Mouse (Mus musculus): Measurements from ENCODE around the gene Eif4g2. TPM values are rescaled to one million over a fixed set of nuclear protein-coding genes. Genes with fewer than 3 reads are reported as not detected.
A peak's percentile ranks its signal among the peaks of the same experiment; 100 is the strongest.

The Eif4g2 gene
- polyA plus RNA-seq, 1 experiment from 2014 or later: 726 TPM

- H3K9me3 ChIP-seq: no peaks in the 10 kb centered on the region
- H3K9ac ChIP-seq: no peak overlapping the region
- no peak overlapping the region for H3K4me2 ChIP-seq (replicated peaks)
- no peaks in the 10 kb centered on the region for H3K4me1 ChIP-seq (replicated peaks)
- H3K27me3 ChIP-seq (replicated peaks): no peaks in the 10 kb centered on the region
- ATAC-seq: no peak
- H3K36me3 ChIP-seq: peaks cover 4% of the 10 kb centered on the region
- WGBS: 93% methylated on average over 1 of the region's 1 CpGs
- H3K27ac ChIP-seq: no peak overlapping the region
- no peak overlapping the region for H3K4me3 ChIP-seq (replicated peaks)
These were observed 19.9 kb downstream of the Eif4g2 start for GRCm38 (mm10) chr7:111062971-111063370.

- no peak for ATAC-seq
- Histone ChIP-seq H3K9ac (no peak overlapping the region), H3K9me3 (no peaks in the 10 kb centered on the region), H3K4me3 (replicated peaks) (no peak overlapping the region), H3K27ac (no peak overlapping the region), H3K4me1 (replicated peaks) (no peaks in the 10 kb centered on the region), H3K36me3 (peaks cover 14% of the 10 kb centered on the region), H3K4me2 (replicated peaks) (no peak overlapping the region), H3K27me3 (replicated peaks) (no peaks in the 10 kb centered on the region)
- 71% methylated on average over 5 of the region's 5 CpGs for WGBS
These were observed 23.3 kb downstream of the Eif4g2 start for GRCm38 (mm10) chr7:111059527-111059926.

- Histone ChIP-seq H3K27me3 (replicated peaks) (no peaks in the 10 kb centered on the region), H3K36me3 (peaks cover 30% of the 10 kb centered on the region), H3K27ac (no peak overlapping the region), H3K4me3 (replicated peaks) (no peak overlapping the region), H3K9me3 (no peaks in the 10 kb centered on the region), H3K9ac (no peak overlapping the region), H3K4me2 (replicated peaks) (no peak overlapping the region), H3K4me1 (replicated peaks) (no peaks in the 10 kb centered on the region)
- 83% methylated on average over 3 of the region's 3 CpGs for WGBS
- no peak for ATAC-seq
These were observed 26.7 kb downstream of the Eif4g2 start for GRCm38 (mm10) chr7:111055984-111056657.

- H3K9me3 ChIP-seq: no peaks in the 10 kb centered on the region
- no peak overlapping the region for H3K4me2 ChIP-seq (replicated peaks)
- H3K4me1 ChIP-seq (replicated peaks): no peaks in the 10 kb centered on the region
- peaks cover 30% of the 10 kb centered on the region for H3K36me3 ChIP-seq
- no peak overlapping the region for H3K4me3 ChIP-seq (replicated peaks)
- no peaks in the 10 kb centered on the region for H3K27me3 ChIP-seq (replicated peaks)
- 85% methylated on average over 19 of the region's 19 CpGs for WGBS
- H3K27ac ChIP-seq: no peak overlapping the region
- ATAC-seq: no peak
- H3K9ac ChIP-seq: no peak overlapping the region
These were observed 27.6 kb downstream of the Eif4g2 start for GRCm38 (mm10) chr7:111055221-111055620.

- peaks cover 30% of the 10 kb centered on the region for H3K36me3 ChIP-seq
- H3K27ac ChIP-seq: no peak overlapping the region
These were observed 33.0 kb downstream of the Eif4g2 start for GRCm38 (mm10) chr7:111049652-111050421.

DNA sequence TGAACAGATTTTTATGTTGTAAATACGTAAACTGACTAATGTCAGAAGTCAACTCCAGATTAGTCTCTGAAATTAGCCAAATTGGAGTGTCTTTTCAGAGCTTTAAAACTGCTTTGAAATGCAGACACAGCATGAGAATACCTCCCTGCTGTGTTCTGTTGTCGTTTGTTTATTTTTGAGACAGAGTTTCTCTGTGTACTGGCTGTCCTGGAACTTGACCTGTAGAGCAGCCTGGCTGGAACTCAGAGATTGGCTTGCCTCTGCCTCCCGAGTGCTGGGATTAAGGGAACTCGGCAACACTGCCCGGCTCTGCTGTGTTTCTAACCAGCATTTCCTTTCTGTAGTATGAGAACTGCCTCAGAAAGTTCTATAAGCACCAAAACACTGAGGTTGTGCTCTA, 33.9 kb downstream of the Eif4g2 start:
- no peak overlapping the region for H3K9ac ChIP-seq
- no peaks in the 10 kb centered on the region for H3K27me3 ChIP-seq (replicated peaks)
- no peaks in the 10 kb centered on the region for H3K4me1 ChIP-seq (replicated peaks)
- no peak overlapping the region for H3K27ac ChIP-seq
- ATAC-seq: no peak
- WGBS: 85% methylated on average over 5 of the region's 5 CpGs
- no peak overlapping the region for H3K4me2 ChIP-seq (replicated peaks)
- H3K4me3 ChIP-seq (replicated peaks): no peak overlapping the region
- H3K9me3 ChIP-seq: no peaks in the 10 kb centered on the region
- peaks cover 21% of the 10 kb centered on the region for H3K36me3 ChIP-seq

More at GRCm38 (mm10) chr7:111049652-111050421, 33.0 kb downstream of the Eif4g2 start:
- ATAC-seq: no peak
- Histone ChIP-seq H3K4me3 (replicated peaks) (no peak overlapping the region), H3K27me3 (replicated peaks) (no peaks in the 10 kb centered on the region), H3K4me2 (replicated peaks) (no peak overlapping the region), H3K9me3 (no peaks in the 10 kb centered on the region), H3K9ac (no peak overlapping the region), H3K4me1 (replicated peaks) (no peaks in the 10 kb centered on the region)
- WGBS: 61% methylated on average over 6 of the region's 6 CpGs

- Histone ChIP-seq H3K4me2 (replicated peaks) (peak overlapping the region; percentile 77), H3K9me3 (no peaks in the 10 kb centered on the region), H3K27ac (peak overlapping the region; percentile 92), H3K4me1 (replicated peaks) (peaks cover 12% of the 10 kb centered on the region), H3K36me3 (no peaks in the 10 kb centered on the region), H3K9ac (peak overlapping the region; percentile 78), H3K27me3 (replicated peaks) (no peaks in the 10 kb centered on the region), H3K4me3 (replicated peaks) (peak overlapping the region; percentile 82)
- 0% methylated on average over 29 of the region's 29 CpGs for WGBS
- peak; percentile 75 for ATAC-seq
These were observed 53.7 kb downstream of the Eif4g2 start for GRCm38 (mm10) chr7:111029046-111029553.

DNA sequence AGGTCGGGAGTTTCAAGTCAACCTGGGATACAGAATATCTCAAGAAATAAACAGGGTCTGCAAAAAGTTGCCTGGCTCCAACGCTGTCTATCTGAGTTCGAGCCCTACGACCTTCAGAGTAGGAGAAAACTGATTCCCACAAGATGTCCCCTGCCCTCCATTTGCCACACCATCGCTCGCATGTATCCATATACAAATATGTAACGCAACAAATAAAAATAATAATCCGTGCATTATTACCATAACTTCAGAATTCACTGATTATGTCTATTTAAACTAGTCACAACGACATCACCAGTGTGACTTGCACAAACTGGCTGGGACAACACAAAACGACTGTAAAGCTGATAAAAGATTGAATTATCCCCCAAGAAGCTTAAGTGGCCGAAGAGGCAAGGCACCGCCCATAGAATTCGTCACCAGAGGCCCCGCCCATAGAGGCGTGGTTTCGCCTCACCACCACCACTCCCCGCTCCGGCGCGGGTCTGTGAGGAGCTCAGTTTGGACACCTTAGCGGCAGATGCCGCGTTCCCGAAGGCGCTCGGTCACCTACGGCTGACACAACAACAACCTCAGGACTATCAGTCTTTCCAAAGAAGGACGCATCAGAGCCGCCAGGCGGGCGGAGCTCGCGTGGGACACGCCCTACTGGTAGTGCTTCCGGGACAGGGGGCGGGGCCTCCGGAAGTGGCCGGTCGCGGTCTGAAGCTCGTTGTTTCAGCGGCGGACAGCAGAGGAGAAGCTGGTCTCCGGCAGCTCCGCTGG, 54.4 kb downstream of the Eif4g2 start, which contains the start of gene Ctr9:
Gene Ctr9 (plus strand): TSS at position 671 of the 765 bp plus-strand sequence.
- WGBS: 5% methylated on average over 45 of the region's 45 CpGs
- Histone ChIP-seq H3K4me1 (replicated peaks) (peaks cover 13% of the 10 kb centered on the region), H3K27me3 (replicated peaks) (no peaks in the 10 kb centered on the region), H3K9ac (peak within 1 kb of the TSS; percentile 78), H3K4me2 (replicated peaks) (peak within 1 kb of the TSS; percentile 77), H3K27ac (peak within 1 kb of the TSS; percentile 92), H3K4me3 (replicated peaks) (peak within 1 kb of the TSS; percentile 82), H3K36me3 (no peaks in the 10 kb centered on the region), H3K9me3 (no peaks in the 10 kb centered on the region)
- peak; percentile 97 for ATAC-seq

GRCm38 (mm10) chr7:111024912-111025311, 57.9 kb downstream of the Eif4g2 start:
- Histone ChIP-seq H3K27ac (no peak overlapping the region), H3K9me3 (no peaks in the 10 kb centered on the region), H3K4me2 (replicated peaks) (no peak overlapping the region), H3K4me3 (replicated peaks) (no peak overlapping the region), H3K36me3 (no peaks in the 10 kb centered on the region), H3K27me3 (replicated peaks) (no peaks in the 10 kb centered on the region), H3K9ac (no peak overlapping the region), H3K4me1 (replicated peaks) (peaks cover 10% of the 10 kb centered on the region)
- ATAC-seq: no peak
- 59% methylated on average over 4 of the region's 4 CpGs for WGBS

DNA sequence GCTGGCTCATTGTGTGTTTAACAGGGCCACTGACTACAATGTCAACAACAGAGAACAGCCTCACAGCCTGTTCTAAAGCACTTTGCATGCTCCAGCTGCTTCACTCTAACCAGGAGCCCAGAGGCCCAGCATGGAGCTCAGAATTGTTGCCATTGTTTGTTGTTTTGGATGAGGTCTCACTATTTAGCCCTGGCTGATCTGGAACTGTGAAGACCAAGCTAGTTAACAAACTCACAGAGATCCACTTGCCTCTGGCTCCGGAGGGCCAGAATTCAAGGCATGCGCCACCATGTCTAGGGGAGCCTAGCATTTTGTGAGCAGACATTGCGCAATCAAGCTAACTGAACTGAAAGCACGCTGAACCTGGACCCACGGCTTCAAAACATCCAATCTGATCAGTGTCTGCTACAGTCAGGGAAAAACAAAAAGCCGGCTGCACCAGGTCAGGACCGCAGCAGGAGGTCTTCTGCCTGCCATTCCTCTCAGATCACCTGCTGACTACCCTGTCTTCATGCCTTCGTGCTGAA, 58.7 kb downstream of the Eif4g2 start:
- Histone ChIP-seq H3K4me1 (replicated peaks) (peaks cover 7% of the 10 kb centered on the region; the same call in 1 of the 2 replicates), H3K4me2 (replicated peaks) (peak overlapping the region; percentile 36), H3K27me3 (replicated peaks) (no peaks in the 10 kb centered on the region), H3K36me3 (no peaks in the 10 kb centered on the region), H3K4me3 (replicated peaks) (no peak overlapping the region), H3K27ac (peak overlapping the region; percentile 24; the same call in 1 of the 2 replicates), H3K9ac (no peak overlapping the region), H3K9me3 (no peaks in the 10 kb centered on the region)
- WGBS: 28% methylated on average over 8 of the region's 8 CpGs
- ATAC-seq: peak; percentile 40; the same call in 1 of the 2 replicates

DNA sequence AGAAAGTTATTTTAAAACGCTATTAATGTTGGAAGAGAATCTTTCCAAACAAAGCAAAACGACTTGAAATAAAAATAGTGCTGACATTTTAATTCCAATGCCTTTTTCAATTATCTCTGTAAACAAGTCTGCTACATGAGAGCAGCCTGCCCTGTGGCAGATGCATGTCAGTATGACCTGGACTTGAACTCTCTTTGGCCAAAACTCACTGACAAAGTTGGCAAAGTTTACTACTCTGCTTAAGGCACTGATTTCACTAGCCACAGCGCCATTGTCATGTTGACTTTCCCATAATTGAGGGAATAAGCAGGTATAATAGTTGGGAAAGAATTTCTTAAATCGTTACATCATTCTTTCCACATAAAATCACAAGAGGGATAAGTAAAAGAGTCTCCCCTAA, 62.0 kb downstream of the Eif4g2 start:
- no peak overlapping the region for H3K4me3 ChIP-seq (replicated peaks)
- no peaks in the 10 kb centered on the region for H3K27me3 ChIP-seq (replicated peaks)
- H3K9me3 ChIP-seq: no peaks in the 10 kb centered on the region
- no peaks in the 10 kb centered on the region for H3K36me3 ChIP-seq
- peaks cover 5% of the 10 kb centered on the region; the same call in 1 of the 2 replicates for H3K4me1 ChIP-seq (replicated peaks)
- 65% methylated on average over 4 of the region's 4 CpGs for WGBS
- no peak for ATAC-seq
- no peak overlapping the region for H3K9ac ChIP-seq
- H3K27ac ChIP-seq: no peak overlapping the region
- H3K4me2 ChIP-seq (replicated peaks): no peak overlapping the region
